Mouse (Mus musculus) embryo, embryonic 11.5 days (tissue): ENCODE data around the gene Tbx2.

Experiments used
- DNase-seq: peaks from one replicate; pipeline ENCODE4 v3.0.0-alpha.2; 2012; ENCODE audit warnings: low read depth, low spot score

The Tbx2 gene

DNA sequence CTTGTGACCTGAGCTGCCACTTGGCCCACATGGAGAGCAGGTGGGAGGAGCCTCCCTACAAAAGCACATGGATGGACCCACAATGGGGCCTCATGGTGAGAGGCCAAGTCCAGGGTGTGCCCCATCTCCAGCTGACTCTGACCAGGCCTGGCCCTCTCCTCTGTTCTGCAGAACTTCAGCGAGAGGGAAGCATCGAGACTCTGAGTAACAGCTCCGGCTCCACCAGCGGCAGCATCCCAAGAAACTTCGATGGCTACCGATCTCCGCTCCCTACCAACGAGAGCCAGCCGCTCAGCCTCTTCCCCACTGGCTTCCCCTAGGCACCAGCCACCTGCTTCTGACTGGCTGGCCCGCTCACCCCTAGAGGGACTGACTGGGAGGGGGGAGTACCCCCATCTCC lies 7.3 kb upstream of the Tbx2 start:
- DNase-seq, result no peak

DNA sequence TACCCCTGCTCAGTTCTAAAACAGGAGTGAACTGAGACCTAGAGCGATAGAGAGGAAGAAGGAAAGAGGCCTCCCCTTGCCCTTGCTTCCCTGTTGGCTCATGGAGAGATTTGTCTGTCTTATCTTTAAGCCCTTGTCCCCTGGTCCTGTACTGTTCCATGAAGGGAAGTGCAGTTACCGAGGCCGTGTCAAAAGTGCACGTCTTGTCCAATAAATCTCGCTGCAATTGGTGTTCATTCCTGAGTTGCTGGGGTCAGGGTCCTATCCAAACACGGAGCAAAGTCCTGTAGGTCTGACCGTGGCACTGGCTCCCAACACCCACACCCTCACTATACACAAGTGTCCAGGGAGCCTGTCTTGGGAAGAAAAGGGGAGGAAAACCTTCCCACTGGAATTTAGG lies 6.5 kb upstream of the Tbx2 start:
- no peak for DNase-seq

DNA sequence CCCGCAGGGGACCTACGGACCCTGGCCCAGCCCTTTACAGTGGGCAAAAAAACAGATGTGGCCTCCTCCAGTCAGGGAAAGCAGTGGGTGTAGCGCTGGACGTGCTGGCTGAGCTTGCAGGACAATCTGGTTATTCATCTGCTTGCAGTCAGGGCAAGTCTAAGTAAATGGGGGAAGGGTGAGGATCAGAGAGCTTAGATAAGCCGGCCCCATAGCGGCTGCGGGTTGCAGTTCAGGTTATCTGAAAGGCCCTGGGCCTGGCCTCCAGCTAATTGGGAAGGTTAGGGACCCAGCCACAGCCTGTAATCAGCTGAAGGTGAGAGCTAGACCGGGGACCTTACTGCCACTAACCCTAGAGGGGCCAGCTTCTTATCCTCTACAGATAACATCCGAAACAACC lies 5.0 kb upstream of the Tbx2 start:
- DNase-seq, result no peak

DNA sequence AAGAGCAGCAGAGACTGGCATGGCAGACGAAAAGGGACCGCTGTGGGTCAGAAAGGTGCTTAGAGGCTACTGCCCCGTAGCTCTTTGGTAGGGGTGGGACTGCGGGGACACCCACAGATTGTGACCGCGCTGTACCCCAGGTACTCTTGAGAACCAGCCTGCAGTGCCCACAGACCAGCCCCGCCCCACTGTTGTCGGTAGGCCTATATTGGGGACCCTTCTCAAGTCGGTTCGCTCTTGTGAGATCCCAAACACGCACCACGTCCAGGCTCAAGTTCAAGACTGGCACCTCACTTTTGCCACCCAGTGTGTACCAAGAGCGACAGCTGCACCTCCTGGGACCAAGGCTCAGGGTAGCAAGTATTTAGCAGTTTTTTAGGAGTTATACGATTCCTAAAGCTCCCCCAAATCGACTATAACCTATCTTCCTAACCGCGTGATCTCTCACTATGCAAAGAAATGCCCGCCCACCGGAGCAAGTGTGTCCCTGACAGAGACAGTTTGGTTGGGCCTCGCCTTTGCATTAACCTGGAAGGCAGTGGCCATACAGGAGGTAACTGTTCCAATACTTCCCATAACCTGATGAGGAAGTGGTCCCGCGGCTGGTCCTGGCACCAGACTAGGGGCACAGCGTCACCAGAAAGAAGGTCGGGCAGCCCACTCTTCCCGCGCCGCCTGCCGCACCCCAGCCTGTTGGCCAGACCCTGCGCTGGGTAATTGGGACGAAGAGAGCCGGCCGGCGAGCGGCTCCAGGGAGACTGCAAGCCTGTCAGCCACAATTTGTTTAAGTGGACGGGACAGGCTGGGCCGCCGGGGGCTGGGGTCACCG lies 3.4 kb upstream of the Tbx2 start:
- DNase-seq, result no peak

DNA sequence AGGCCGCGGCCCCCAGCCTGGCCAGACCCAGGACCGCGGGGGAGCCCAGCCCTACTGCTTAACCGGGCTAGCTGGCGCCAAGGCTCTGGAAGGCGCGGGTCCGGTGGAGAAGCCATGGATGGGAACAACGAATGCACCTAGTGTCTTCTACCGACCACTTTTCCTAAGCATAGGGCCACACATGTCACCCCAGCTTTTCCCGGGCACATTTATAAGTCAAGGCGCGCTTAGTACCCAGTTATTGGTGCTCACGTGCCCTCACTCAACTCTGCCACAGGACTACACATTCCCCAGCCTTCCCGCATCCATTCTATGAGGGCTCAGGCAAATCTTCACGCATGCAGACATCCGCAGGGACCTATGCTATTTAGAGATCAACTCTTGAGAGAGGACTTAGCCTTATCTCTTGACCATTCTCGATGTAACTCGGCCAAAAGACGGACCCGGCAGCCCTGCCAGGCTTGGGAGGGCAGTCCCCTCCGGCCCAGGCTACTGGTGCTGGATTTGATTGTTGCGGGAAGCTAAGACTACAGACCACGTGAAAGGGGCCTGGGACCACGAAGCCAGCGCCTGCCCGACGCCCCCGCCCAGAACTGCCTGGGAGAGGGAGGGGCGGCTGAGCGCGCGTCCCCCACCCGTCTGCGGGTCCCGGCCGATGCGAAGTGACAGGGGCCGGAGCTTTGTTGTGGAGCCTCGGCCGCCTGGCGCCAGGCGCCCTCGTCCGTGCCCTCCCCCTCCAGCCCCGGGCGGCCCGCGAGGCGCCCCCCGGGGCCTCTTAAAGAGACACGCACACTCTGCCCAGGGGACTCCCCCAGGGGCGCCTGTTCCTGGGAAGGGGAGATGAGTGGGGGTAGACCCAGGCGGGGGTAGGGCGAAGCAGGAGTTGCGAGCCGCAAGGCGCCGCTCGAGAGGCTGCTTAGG lies 2.6 kb upstream of the Tbx2 start:
- no peak for DNase-seq

DNA sequence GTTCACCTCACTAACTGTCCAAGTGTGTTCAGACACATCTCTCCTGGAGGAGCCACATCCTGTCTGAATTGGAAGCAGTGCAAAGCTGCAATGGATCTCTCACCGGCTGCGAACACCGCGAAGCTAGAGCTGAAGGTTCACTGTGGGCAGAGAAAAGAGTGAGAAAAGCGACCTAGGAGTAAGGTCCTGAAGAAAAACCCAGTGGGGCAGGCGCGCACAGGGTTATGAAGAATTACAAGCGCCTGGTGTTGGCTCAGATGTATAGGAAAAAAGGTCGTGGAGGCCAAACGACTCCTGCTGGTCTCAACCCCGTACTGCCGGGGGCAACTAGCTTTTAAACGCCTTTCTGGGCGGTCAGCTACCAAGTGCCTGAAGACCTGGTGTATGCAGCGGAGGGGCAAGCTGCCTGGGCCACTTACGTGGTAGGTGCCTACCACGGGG lies 1.4 kb upstream of the Tbx2 start:
- no peak for DNase-seq

DNA sequence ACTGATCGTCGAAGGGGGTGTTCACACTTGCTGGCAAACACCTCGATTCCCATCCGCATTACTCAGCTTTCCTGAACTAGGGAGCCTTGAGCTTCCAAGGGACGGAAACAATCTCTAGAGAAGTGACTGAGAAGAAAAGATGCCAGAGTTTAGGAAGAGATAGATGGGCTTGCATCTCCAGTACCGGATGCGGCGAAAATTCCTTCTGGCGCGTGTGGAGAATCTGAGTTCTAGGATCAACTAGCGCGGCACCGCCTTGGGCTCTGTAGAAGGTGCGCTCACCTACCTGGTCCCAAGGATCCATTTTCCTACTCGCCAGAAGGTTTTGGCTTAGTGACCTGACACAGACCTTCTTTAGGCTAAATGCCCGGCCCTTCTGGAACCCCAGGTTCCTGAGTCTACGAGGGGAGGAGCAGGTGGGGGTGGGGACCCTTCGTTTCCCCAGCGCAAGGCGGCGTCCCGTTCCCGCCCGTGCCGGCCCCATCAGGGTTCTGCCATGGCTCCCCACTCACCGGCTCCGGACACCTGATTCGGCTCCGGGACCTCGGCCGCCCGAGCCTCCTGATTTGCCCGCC lies 608 bp upstream of the Tbx2 start:
- DNase-seq, result no peak

DNA sequence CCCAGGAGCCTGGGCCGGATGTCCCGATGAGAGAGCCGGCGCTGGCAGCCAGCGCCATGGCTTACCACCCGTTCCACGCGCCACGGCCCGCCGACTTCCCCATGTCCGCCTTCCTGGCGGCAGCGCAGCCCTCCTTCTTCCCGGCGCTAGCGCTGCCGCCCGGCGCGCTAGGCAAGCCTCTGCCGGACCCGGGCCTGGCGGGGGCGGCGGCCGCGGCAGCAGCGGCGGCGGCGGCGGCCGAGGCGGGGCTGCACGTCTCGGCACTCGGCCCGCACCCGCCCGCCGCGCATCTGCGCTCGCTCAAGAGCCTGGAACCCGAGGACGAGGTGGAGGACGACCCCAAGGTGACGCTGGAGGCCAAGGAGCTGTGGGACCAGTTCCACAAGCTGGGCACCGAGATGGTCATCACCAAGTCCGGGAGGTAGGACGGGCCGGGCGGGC lies 750 bp downstream of the Tbx2 start:
- DNase-seq, result no peak

DNA sequence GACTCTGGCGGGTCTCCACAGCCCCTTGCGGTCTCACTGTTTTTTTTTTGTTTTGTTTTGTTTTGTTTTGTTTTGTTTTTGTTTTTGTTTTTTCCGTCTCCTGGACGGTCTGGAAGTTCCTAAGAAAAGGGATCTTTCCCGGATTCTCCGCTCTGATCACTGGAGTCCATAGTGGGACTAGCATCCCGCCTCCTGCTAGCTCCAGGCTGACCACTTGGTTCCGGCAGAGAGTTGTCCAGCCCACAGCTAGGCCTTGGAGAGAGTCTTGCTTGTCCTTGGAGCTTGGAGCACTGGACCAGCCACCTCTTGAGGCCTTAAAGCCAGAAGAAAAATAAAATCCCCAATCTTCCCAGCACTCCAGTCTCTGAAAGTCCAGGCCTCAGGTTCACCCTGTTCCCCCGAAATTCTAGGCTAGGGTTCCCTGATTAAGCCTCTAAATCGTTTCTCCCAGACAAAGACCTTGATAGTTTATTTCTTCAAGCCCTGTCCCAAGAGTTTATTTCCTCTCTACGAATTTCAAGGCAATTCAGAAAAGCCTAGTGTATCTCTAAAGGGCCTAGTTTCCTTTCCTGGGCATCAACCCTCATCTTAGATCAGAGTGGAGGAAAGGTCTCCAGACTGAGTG lies 1.5 kb downstream of the Tbx2 start:
- DNase-seq, result no peak

DNA sequence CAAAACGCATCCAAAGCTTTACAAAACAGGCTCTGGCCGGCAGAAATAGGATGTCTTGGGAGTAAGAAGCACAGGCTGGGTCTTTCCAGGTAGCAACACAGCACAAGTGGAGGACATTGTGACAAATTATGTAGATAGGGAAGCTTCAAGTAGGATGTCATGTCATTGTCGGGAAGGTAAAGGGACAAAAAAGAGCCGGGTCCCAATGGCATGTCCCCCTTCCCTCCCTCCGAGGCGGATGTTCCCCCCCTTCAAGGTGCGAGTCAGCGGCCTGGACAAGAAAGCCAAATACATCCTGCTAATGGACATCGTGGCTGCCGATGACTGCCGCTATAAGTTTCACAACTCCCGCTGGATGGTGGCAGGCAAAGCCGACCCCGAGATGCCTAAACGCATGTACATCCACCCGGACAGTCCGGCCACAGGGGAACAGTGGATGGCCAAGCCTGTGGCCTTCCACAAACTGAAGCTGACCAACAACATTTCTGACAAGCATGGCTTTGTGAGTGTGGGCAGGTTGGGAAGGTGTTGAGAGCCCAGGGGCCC lies 2.1 kb downstream of the Tbx2 start:
- DNase-seq, result no peak

DNA sequence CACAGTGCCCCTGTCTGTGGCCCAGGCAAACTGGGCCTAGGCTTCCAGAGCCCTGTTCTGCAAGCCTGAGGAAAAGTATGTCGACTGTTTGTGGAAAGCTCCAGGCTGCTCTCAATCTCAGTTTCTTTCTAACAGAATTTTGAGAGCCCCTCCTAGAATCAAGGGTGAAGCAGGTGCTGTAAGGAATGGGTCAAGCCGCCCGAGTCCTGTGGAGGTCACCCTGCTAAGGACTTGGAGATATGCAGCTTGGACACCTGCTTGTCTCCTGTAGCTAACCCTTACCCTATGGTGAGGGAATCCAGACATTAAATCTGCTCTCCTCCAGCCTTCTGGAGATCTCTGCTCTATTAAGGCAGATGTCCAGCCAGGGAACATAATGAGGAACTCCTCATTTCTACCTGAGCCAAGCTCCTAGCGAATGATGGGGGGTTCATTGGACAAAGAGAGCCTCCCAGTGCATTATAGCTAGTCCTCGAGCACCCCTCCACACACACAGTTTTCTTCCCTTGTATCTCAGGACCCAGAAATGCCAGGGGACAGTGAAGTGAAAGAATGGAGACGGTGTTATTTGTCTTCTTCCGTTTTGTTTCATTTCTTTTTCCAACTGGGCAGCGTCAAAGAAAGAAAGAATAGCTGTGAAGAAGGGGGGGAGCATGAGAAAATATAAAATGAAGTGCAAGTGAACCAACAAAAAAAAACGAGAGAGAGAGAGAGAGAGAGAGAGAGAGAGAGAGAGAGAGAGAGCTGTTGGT lies 2.8 kb downstream of the Tbx2 start:
- no peak for DNase-seq

DNA sequence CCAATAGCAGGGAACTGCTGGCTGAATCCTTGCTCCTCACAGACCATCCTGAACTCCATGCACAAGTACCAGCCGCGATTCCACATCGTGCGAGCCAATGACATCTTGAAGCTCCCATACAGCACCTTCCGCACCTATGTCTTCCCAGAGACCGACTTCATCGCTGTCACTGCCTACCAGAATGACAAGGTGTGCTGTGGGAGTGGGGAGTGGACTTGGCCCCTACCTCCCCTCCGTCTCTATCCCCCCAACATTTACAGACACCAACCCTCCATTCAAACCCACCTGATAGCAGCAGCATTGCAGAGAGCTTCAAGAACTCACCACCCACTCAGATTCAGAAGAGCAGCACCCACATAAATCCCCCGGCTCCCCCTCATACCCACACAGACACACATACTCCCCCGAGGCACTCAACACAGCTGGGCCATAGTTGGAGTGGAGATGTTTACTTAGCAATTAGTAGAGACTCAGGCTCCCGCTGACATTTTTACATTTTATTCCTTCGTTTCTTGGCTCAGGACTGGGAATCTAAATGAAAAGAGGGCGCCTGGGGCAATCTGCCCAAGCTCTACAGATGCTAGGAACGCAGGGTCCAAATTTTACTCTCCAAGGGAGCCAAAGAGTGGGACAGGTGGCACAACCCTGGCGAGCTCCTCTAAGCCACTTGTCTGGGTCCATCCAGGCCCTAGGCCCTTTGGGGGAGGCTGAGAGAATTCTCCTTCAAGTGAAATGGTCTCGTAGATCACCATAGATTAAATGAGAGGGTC lies 3.6 kb downstream of the Tbx2 start:
- DNase-seq, result no peak

DNA sequence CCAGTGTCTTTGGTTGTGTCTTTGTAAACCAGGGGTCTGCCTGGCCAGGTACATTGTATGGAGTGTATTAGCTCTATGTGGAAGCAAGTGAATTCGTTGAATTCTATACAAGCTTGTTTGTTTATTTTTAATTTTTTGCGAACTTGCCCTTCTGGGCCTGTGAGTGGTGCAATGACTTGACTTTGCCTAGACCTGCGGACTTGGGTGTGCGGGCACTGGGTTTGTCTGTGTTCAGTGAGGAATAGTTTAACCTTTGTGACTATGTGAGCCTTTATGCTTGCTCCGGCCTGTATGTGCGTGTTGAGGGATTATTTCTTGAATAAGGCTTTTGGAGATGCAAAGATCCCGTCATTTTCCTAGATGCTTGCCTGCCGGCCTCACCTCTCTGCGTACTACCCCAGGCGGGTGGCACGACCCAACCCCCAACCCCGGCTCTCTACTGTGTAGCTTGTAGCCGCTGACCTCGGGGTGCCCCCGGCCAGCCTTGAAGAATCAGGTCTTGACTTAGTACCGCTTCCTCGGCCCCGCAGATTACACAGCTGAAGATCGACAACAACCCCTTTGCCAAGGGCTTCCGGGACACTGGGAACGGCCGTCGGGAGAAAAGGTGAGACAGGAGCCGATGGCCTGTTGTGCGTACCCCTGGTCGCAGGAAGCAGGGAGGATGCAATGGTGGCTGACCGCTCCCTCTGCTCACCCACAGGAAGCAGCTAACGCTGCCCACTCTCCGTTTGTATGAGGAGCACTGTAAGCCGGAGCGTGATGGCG lies 4.4 kb downstream of the Tbx2 start:
- no peak for DNase-seq

DNA sequence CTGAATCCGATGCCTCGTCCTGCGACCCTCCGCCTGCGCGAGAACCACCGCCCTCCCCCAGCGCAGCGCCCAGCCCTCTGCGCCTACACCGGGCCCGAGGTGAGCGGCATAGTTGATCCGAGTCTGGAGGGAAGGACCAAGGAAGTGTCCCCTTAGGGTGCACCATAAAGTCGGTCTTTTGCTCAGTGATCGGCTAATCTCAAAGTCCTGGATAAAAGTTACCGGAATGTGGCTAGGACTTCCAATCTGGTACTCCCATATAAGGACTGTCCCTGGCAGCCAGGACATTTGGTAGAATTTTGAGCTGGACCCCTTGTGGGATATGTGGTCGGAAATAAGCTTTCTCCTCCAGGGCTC lies 4.9 kb downstream of the Tbx2 start:
- DNase-seq, result no peak

DNA sequence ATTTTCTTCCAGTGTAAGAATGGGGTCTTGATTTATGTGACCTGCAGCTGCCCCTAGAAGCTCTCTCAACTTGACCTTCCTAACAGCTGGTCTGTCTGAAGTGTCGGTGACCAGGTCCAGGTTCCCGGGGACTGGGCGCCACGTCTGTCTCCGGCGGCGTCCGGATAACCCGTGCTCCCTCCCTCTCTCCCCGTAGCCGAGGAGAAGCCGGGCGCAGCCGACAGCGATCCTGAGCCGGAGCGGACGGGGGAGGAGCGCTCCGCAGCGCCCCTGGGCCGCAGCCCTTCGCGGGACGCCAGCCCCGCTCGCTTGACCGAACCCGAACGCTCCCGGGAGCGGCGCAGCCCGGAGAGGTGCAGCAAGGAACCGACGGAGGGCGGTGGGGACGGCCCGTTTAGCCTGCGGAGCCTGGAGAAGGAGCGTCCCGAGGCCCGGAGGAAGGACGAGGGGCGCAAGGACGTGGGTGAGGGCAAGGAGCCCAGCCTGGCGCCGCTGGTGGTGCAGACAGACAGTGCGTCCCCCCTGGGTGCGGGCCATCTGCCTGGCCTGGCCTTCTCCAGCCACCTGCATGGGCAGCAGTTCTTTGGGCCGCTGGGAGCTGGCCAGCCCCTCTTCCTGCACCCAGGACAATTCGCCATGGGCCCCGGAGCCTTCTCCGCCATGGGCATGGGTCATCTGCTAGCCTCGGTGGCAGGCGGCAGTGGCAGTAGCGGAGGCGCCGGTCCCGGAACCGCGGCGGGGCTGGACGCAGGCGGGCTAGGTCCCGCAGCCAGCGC lies 5.5 kb downstream of the Tbx2 start:
- no peak for DNase-seq

DNA sequence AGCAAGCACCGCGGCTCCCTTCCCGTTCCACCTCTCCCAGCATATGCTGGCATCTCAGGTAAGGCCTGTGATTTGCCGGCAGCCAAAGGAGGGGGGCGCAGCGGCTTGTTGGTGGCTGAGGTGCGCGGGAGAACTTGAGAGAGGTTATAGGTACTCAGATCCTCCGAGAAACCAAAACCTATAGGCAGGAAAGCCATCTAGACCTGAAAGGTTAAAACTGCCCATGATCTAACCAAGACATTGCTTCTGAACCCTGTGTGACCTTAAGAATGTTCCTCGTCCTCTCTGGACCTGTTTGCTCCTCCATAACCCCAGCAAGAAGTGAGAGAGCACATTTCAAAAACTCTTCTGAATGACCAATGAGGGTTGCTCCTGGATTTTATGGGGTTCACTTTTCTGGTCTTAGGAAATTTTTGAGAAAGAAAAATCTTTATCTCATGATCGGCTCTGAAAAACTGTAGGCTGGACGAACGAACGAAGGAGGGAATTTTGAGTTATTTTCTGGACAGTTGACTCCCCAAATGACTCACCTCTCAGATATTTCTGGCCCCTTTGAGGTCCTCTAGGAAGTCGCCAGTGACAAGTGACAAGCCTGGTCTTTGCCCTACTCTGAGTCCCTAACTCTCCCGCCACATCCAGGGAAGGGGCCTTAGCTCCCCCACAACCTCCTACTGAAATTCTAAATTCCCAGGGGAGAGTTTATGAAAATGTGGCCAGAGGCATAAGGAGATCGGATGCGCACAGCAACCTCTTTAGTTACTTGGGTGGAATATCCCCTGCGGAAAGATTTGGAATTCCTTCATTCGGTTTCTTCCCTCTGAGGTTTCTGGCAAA lies 6.3 kb downstream of the Tbx2 start:
- DNase-seq, result no peak

DNA sequence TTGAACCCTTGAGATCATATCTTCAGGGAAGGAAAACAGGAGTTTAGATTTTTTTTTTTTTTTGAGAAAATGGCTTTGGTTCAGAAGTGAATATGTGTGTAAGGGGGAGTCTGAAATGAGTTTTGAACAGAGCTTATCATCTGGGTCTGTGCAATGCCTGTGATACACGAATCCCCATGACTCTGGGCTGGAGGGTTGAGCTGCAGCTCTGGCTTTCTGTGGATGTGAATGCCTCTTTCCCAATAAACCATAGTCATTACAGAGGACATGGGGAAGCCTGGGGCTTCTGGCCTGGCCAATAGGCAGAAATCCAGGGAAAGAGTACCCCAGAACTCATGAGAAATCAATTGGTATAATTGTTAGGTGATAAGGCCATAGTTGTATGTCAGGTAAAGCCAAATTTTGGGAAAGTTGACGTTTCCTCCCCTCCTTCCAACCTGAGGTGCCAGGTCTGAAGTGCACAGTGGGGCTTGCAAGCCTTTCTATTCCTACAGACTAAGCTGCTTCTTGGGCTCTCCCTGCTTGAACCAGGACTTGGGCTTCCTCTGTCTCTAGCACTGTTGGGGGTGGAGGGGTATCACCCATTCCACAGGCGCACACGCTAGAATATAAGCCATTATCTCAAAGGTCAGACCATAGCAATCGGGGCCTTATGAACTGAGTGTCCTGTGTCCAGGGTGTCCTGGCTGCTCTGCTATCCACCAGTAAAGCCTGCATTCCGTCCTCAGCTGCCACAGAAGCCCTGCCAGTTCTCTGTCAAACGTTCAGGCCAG lies 7.1 kb downstream of the Tbx2 start:
- DNase-seq, result no peak
